Mouse (Mus musculus) CH12.LX (cell line): ENCODE data around the gene Speg. TPM values are rescaled to one million over a fixed set of nuclear protein-coding genes. Genes with fewer than 3 reads are reported as not detected.

Experiments used
- DNase-seq: peaks from one replicate; pipeline ENCODE4 v3.0.0-alpha.2; 2013; ENCODE audit errors: extremely low read depth
- H3K27ac ChIP-seq: 2 replicates; pipeline ENCODE4 v1.5.1; 2012; ENCODE audit warnings: low read depth, mild to moderate bottlenecking, control low read depth, moderate library complexity; ENCODE audit not compliant: insufficient read depth
- H3K27me3 ChIP-seq: replicated peaks from 2 replicates; pipeline ENCODE3; 2012; ENCODE audit warnings: inconsistent platforms
- H3K36me3 ChIP-seq, 2 experiments: replicated peaks in 1 of 2; 2 replicates each; pipeline versions ENCODE3 to v1.6.1; 2012; ENCODE audit warnings: inconsistent platforms in 1 of 2, low read length in 1 of 2, mild to moderate bottlenecking in 1 of 2, mixed read lengths in 1 of 2, moderate library complexity in 1 of 2; ENCODE audit not compliant: control insufficient read depth in 1 of 2, insufficient read depth in 1 of 2
- H3K4me1 ChIP-seq, 2 experiments: 2 replicates each; pipeline ENCODE4 v1.6.1; 2012; ENCODE audit warnings: inconsistent platforms in 1 of 2, moderate library complexity in 1 of 2; ENCODE audit not compliant: insufficient read depth in 2 of 2, control insufficient read depth in 1 of 2
- H3K4me2 ChIP-seq: 2 replicates; pipeline ENCODE4 v1.6.1; 2012; ENCODE audit warnings: low read depth, mild to moderate bottlenecking, control low read depth; ENCODE audit not compliant: poor library complexity, insufficient read depth, severe bottlenecking
- H3K4me3 ChIP-seq, 3 experiments: fragments of 150-350 bp in 1 of 3; sonication (generic) in 1 of 3; replicated peaks in 1 of 3; 2 replicates each; pipeline versions ENCODE3 to v1.5.1; 2011 to 2012; ENCODE audit warnings: low read depth in 2 of 3, low read length in 2 of 3, mild to moderate bottlenecking in 2 of 3, moderate library complexity in 2 of 3, control low read depth in 1 of 3, improper control_type of control experiment in 1 of 3, inconsistent platforms in 1 of 3, mixed read lengths in 1 of 3; ENCODE audit not compliant: poor library complexity in 1 of 3
- H3K79me2 ChIP-seq: replicated peaks from 2 replicates; pipeline ENCODE4 v1.6.1; 2012; ENCODE audit warnings: mild to moderate bottlenecking, moderate library complexity; ENCODE audit not compliant: control insufficient read depth, poor library complexity, insufficient read depth, severe bottlenecking; ENCODE audit errors: extremely low read depth
- H3K9ac ChIP-seq: 2 replicates; pipeline ENCODE4 v1.6.1; 2012; ENCODE audit warnings: low read depth, mild to moderate bottlenecking, control low read depth, moderate library complexity; ENCODE audit not compliant: insufficient read depth
- H3K9me3 ChIP-seq: replicated peaks from 2 replicates; pipeline ENCODE3; 2012; ENCODE audit warnings: low read length, inconsistent platforms, mixed read lengths
- BHLHE40 ChIP-seq: IDR thresholded peaks from 2 replicates; pipeline ENCODE4 v1.6.1; 2011; ENCODE audit warnings: mild to moderate bottlenecking, low read depth, low read length, improper control_type of control experiment
- CHD2 ChIP-seq: IDR thresholded peaks from 2 replicates; pipeline ENCODE4 v1.6.1; 2011; ENCODE audit warnings: low read length, improper control_type of control experiment
- CTCF ChIP-seq, 2 experiments: IDR thresholded peaks in 1 of 2; conservative IDR thresholded peaks in 1 of 2; 2 replicates each; pipeline ENCODE4 v1.5.1; 2011 to 2012; ENCODE audit warnings: low read depth in 2 of 2, low read length in 2 of 2, improper control_type of control experiment in 1 of 2, inconsistent platforms in 1 of 2, mild to moderate bottlenecking in 1 of 2, moderate library complexity in 1 of 2
- E2F4 ChIP-seq: IDR thresholded peaks from 2 replicates; pipeline ENCODE4 v1.6.1; 2011; ENCODE audit warnings: low read depth, low read length, improper control_type of control experiment; ENCODE audit not compliant: insufficient replicate concordance
- ELF1 ChIP-seq: IDR thresholded peaks from 2 replicates; pipeline ENCODE4 v1.6.1; 2014; ENCODE audit warnings: low read depth, mild to moderate bottlenecking, inconsistent platforms, low read length, improper control_type of control experiment
- EP300 ChIP-seq: IDR thresholded peaks from 2 replicates; pipeline ENCODE4 v1.6.1; 2011; ENCODE audit warnings: low read length, improper control_type of control experiment
- ETS1 ChIP-seq: conservative IDR thresholded peaks from 2 replicates; pipeline ENCODE4 v1.6.1; 2012; ENCODE audit warnings: low read depth, mild to moderate bottlenecking, inconsistent platforms, low read length, improper control_type of control experiment, moderate library complexity
- IRF4 ChIP-seq: IDR thresholded peaks from 2 replicates; pipeline ENCODE4 v1.6.1; 2014; ENCODE audit warnings: low read depth, mild to moderate bottlenecking, inconsistent platforms, low read length, improper control_type of control experiment
- JUN ChIP-seq: IDR thresholded peaks from 2 replicates; pipeline ENCODE4 v1.6.1; 2011; ENCODE audit warnings: low read depth, mild to moderate bottlenecking, low read length, improper control_type of control experiment, moderate library complexity; ENCODE audit not compliant: insufficient read depth
- KAT2A ChIP-seq: IDR thresholded peaks from 2 replicates; pipeline ENCODE4 v1.6.1; 2012; ENCODE audit warnings: low read length, improper control_type of control experiment, inconsistent platforms; ENCODE audit not compliant: insufficient replicate concordance
- MEF2A ChIP-seq: IDR thresholded peaks from 2 replicates; pipeline ENCODE4 v1.6.1; 2014; ENCODE audit warnings: low read depth, mild to moderate bottlenecking, inconsistent platforms, low read length, improper control_type of control experiment, borderline replicate concordance
- MXI1 ChIP-seq: IDR thresholded peaks from 2 replicates; pipeline ENCODE4 v1.6.1; 2011; ENCODE audit warnings: mild to moderate bottlenecking, low read depth, low read length, improper control_type of control experiment
- NELFE ChIP-seq: IDR thresholded peaks from 2 replicates; pipeline ENCODE4 v1.6.1; 2011; ENCODE audit warnings: low read depth, low read length, improper control_type of control experiment
- POLR2A ChIP-seq: IDR thresholded peaks from 2 replicates; pipeline ENCODE4 v1.6.1; 2011; ENCODE audit warnings: low read depth, mild to moderate bottlenecking, improper control_type of control experiment, low read length
- POLR2AphosphoS2 ChIP-seq: IDR thresholded peaks from 2 replicates; pipeline ENCODE4 v1.6.1; 2011; ENCODE audit warnings: low read depth, low read length, improper control_type of control experiment
- SIN3A ChIP-seq: IDR thresholded peaks from 2 replicates; pipeline ENCODE4 v1.6.1; 2012; ENCODE audit warnings: low read length, improper control_type of control experiment, inconsistent platforms
- TBP ChIP-seq: conservative IDR thresholded peaks from 2 replicates; pipeline ENCODE4 v1.6.1; 2011; ENCODE audit warnings: low read depth, low read length, improper control_type of control experiment
- USF2 ChIP-seq: conservative IDR thresholded peaks from 2 replicates; pipeline ENCODE4 v1.6.1; 2011; ENCODE audit warnings: low read depth, low read length, improper control_type of control experiment
- ZKSCAN1 ChIP-seq: IDR thresholded peaks from 2 replicates; pipeline ENCODE4 v1.6.1; 2012; ENCODE audit warnings: low read depth, inconsistent platforms, low read length, improper control_type of control experiment, borderline replicate concordance
- ZMIZ1 ChIP-seq: IDR thresholded peaks from 2 replicates; pipeline ENCODE4 v1.6.1; 2012; ENCODE audit warnings: low read depth, mild to moderate bottlenecking, inconsistent platforms, low read length, improper control_type of control experiment
- ZNF384 ChIP-seq: IDR thresholded peaks from 2 replicates; pipeline ENCODE4 v1.6.1; 2012; ENCODE audit warnings: low read depth, low read length, improper control_type of control experiment, inconsistent platforms
- dilution Hi-C: fragments of 300-500 bp; cut with MboI; formaldehyde crosslinking; loops from 2 replicates; pipeline ENCODE4 v1.14.3; 2020; ENCODE audit warnings: low sequenced_read_pairs; ENCODE audit not compliant: extremely low pct_unique_long_range_greater_than_20kb, extremely low pct_ligation_motif_present
- in situ Hi-C: fragments of 300-500 bp; cut with MboI; formaldehyde crosslinking; loops from 3 replicates; pipeline ENCODE4 v1.14.3; 2019; ENCODE audit warnings: low sequenced_read_pairs, low pct_ligation_motif_present, low pct_unique_long_range_greater_than_20kb, mixed read lengths
- polyA plus RNA-seq: library from polyadenylated mRNA; unstranded; fragments of >175 nt; gene quantifications from 2 replicates; pipeline ENCODE4 v1.2.1, GENCODE M21; 2012; ENCODE audit warnings: low read depth; ENCODE audit not compliant: insufficient read length
- total RNA-seq, 2 experiments: library from RNA; depleted of rRNA; stranded (reverse); fragments of 300-350 nt in 1 of 2; fragments of >200 nt in 1 of 2; gene quantifications; 2 replicates each; pipeline ENCODE4 v1.2.3; 2012 to 2014

Speg gene
- total and polyA plus RNA-seq, 3 experiments: 13.1 to 30.7 (median 18.8) TPM

GRCm38 (mm10) chr1:75441471-75441996 is 66.4 kb downstream of the Speg start:
- Histone ChIP-seq H3K27ac (no peak overlapping the region), H3K9me3 (no peaks in the 10 kb centered on the region), H3K4me2 (no peak overlapping the region), H3K27me3 (peaks cover 5% of the 10 kb centered on the region), H3K36me3 (peaks cover 34 to 66% of the 10 kb centered on the region in 2 experiments), H3K9ac (no peak overlapping the region), H3K4me3 (no peak overlapping the region), H3K79me2 (peaks cover 3% of the 10 kb centered on the region), H3K4me1 (peaks cover 6 to 18% of the 10 kb centered on the region in 2 experiments)
- in situ Hi-C loops (no loop called here), dilution Hi-C loops (no loop called here)
- TF ChIP-seq MXI1 (no peak), ZNF384 (no peak), NELFE (no peak), ELF1 (no peak), KAT2A (no peak), E2F4 (no peak), JUN (no peak), SIN3A (no peak), ZMIZ1 (no peak), POLR2AphosphoS2 (no peak), ETS1 (no peak), ZKSCAN1 (no peak), POLR2A (no peak), USF2 (no peak), CHD2 (no peak), CTCF (conservative IDR thresholded peaks at IDR 0.05 in 1 of 2, IDR thresholded peaks at IDR 0.05 in 1 of 2; ENCODE audit: low read depth in 2 of 2, low read length in 2 of 2) (no peak)
- DNase-seq: no peak

- H3K79me2 ChIP-seq: no peaks in the 10 kb centered on the region
- H3K27ac ChIP-seq: no peak overlapping the region
- peaks cover 8 to 18% of the 10 kb centered on the region in 2 experiments for H3K4me1 ChIP-seq
- no peak for TF ChIP-seq POLR2A
- no peak for TF ChIP-seq SIN3A
- no peak for TF ChIP-seq ZMIZ1
- no peak for TF ChIP-seq CTCF (conservative IDR thresholded peaks at IDR 0.05 in 1 of 2, IDR thresholded peaks at IDR 0.05 in 1 of 2; ENCODE audit: low read depth in 2 of 2, low read length in 2 of 2)
- TF ChIP-seq IRF4: no peak
- TF ChIP-seq MEF2A: no peak
- TF ChIP-seq NELFE: no peak
- no peak for TF ChIP-seq EP300
- no peak for TF ChIP-seq BHLHE40
- TF ChIP-seq TBP: no peak
- dilution Hi-C loops: no loop called here
- in situ Hi-C loops: no loop called here
- DNase-seq: no peak
- H3K4me2 ChIP-seq: no peak overlapping the region
- H3K4me3 ChIP-seq: no peak overlapping the region
- H3K36me3 ChIP-seq: peaks cover 34 to 66% of the 10 kb centered on the region in 2 experiments
- H3K27me3 ChIP-seq: peaks cover 11% of the 10 kb centered on the region
- H3K9ac ChIP-seq: no peak overlapping the region
- no peaks in the 10 kb centered on the region for H3K9me3 ChIP-seq
Observed at GRCm38 (mm10) chr1:75442171-75442570, 67.1 kb downstream of the Speg start.
